Mouse (Mus musculus) adrenal gland, postnatal 0 days (tissue): ENCODE measurements around the gene Padi6. TPM values are rescaled to one million over a fixed set of nuclear protein-coding genes. Genes with fewer than 3 reads are reported as not detected.

Experiments
- microRNA-seq: library from miRNA; unstranded; fragments of <30 nt; microRNA quantifications from one replicate; pipeline ENCODE4, GENCODE M21; 2016; ENCODE audit warnings: borderline replicate concordance; ENCODE audit not compliant: insufficient number of aligned reads
- polyA plus RNA-seq: library from polyadenylated mRNA; unstranded; fragments of >200 nt; fragmentation: Nextera tagmentation; extraction: Ambion mirVana; gene quantifications from 2 replicates; pipeline ENCODE4 v1.2.1, GENCODE M21; 2015

Gene Padi6
- not detected in 2 replicates for polyA plus RNA-seq

DNA sequence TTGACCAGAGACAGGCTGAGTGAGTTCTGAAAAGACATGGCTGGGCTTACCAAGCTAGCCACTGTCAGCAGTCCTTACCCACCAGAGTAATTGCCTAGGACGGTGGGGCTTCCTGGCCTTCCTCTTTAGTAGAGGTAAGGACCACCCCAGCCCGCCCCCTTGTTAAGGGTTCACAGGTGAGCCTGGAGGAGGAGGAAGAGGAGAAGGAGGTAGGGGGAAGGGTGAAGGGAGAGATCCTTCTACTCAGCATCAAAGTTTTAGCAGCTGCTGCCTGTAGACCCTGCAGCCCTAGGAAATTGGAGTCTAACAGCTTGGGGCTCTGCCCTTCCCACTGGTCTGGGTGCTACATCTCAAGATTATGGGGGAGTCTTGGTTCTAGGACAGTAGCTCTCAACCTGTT lies at the start of gene Padi6:
TSS of gene Padi6 (minus strand) at position 101 of the 400 bp plus-strand sequence.

DNA sequence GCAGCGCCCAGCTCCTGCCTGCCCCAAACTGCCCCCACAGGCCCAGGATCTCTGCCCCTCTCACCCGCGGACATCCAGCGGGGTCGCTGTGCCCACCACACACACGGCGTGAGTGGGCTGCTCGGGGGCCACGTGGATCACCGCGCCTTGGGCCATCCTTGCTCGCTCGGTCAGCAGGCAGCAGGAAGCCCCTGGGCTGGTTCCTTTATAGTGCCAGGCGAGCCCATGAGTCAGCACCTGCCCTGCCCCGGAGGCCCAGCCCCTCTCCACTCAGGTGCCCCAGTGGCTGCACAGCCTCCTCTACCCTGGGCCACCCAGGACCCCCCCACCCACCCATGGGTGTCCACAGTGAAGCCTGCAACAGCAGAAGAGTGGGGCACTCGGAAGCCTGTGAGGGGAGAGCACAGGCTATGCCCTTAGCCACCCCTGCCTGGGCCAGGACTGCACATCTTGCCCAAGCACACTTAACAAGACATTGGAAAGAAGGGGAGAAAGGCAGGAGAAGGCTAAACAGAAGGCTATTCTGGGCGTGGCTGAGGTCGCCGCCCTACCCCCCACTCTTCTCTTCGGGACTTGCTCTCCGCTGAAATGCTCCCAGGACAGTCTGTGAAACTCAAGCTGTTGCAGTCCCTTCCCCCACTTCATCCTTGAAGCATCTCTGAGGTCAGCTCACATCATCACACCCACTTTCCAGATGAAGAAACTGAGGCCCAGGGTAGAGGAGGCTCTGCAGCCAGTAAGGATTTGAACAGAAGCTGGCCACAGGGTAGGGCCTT lies 31.8 kb upstream of the Padi6 start, which contains the start of gene Padi4:
TSS of gene Padi4 (minus strand) at position 212 of the 776 bp plus-strand sequence.

DNA sequence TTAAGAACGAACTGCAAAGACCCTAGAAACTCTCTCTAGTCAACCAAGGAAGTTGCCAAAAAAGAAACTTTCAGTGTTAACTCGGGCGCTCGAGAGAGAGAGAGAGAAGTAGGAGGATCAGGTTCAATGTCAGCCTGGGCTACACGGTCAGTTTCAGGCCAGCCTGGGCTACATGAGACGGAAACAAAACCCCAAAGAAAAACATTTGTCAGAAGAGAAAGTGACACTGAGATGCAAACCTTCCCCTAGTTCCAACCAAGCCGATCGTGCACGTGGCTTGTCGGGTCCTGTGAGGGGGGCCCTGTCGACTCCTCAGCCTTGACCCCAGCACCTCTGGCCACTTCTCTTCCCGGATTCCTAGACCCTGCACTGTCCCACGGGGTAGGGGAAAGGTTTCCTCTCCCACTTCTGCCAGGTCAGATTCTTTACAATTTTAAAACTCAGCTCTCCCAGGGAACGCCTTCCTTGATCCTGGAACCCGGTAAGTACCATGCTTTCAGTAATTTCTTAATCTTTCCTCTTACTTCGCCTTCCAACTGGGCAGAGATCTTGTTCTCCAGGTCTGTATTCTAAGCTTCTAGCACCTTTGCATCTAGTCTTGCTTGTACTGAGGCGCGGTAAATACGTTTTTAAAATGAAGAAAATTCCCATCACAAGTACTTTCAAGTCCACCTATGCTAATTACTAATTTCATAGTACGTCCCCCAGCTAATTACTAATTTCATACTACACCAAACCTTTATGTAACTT lies 42.0 kb downstream of the Padi6 start, which contains the start of gene Rcc2:
TSS of gene Rcc2 (plus strand) at position 273 of the 750 bp plus-strand sequence.

Small RNA genes lying within 50 kb of the gene (microRNA-seq; reads per million reads assigned to microRNA genes)
- gene Gm23045 (not detected), gene Gm25951 (not detected)

Other genes starting within 250 kb of the Padi6 start
- 9.9 and 12.3 TPM in 2 replicates for gene Arhgef10l, start 76.6 kb downstream of the Padi6 start, polyA plus RNA-seq
- gene Rcc2, start 42.1 kb downstream of the Padi6 start, polyA plus RNA-seq = 18.1 and 21.9 TPM in 2 replicates
- gene Padi4, start 31.6 kb upstream of the Padi6 start, polyA plus RNA-seq = 1.1 and 1.4 TPM in 2 replicates
- gene Padi3, start 68.0 kb upstream of the Padi6 start, polyA plus RNA-seq = 0.08 and 0.13 TPM in 2 replicates
- 0.05 and 0.06 TPM in 2 replicates for gene Padi1, start 103.1 kb upstream of the Padi6 start, polyA plus RNA-seq
- 3.3 and 6.9 TPM in 2 replicates for gene Padi2, start 163.7 kb upstream of the Padi6 start, polyA plus RNA-seq
- 582 and 618 TPM in 2 replicates for gene Sdhb, start 218.6 kb upstream of the Padi6 start, polyA plus RNA-seq
- 37.0 and 38.6 TPM in 2 replicates for gene Atp13a2, start 244.2 kb upstream of the Padi6 start, polyA plus RNA-seq